Mouse (Mus musculus): ENCODE measurements around the gene Ptprg.

- TF ChIP-seq CTCF (IDR thresholded peaks at IDR 0.05; ENCODE audit: borderline replicate concordance, extremely low read depth, insufficient read depth, insufficient read length) (no peak), POLR2A (IDR thresholded peaks at IDR 0.05; ENCODE audit: borderline replicate concordance, extremely low read depth, insufficient read depth, insufficient read length, poor library complexity, severe bottlenecking) (no peak)
These were observed 237.9 kb downstream of the Ptprg start for GRCm38 (mm10) chr14:11791190-11791589.
